Comparison of ENCODE assay signal across 8 mouse cellular contexts in the genomic region with DNA sequence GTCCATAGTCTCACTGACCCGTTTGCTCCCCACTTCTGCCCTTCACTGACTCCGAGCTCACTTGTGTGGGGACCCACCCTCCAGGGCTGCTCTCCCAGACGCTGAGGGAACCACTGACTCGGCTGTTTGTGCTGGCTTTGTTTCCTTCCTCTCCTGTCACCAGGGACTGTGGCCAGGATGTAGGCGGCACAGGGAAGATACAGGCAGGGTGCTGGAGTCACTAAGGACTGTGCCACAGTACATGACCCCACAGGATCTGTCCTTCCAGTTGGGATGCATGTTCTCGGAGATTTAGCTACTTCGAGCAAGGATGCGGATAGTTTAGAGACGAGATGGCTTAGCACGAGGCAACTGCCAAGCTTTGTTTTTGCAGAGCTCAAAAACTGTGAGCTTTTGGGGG. TPM values are rescaled to one million over a fixed set of nuclear protein-coding genes. Genes with fewer than 3 reads are reported as not detected.
A peak's percentile ranks its signal among the peaks of the same experiment; 100 is the strongest.
DNase-seq lines count a peak whose midpoint lies in the region; ATAC-seq and TF ChIP-seq lines count a peak whose summit lies in the region.

No protein-coding gene starts in this region.

- ATAC-seq in hematopoietic stem cell, adult 5-6 weeks (replicated peaks in 1 of 2; ENCODE audit: insufficient read depth in 1 of 2, low FRiP score in 2 of 2, low TSS enrichment in 1 of 2, low read depth in 1 of 2, poor library complexity in 2 of 2, severe bottlenecking in 2 of 2), result peak; percentile 70

- H3K27me3 ChIP-seq in heart, embryonic 10.5 days (ENCODE audit: insufficient read depth, poor library complexity, severe bottlenecking), result 0 out of 2 replicates have a peak, but pooled peaks cover 4% of the 10 kb centered on the region

- H3K4me1 ChIP-seq in heart, embryonic 10.5 days, result peaks cover 20% of the 10 kb centered on the region
- peaks cover 30% of the 10 kb centered on the region for H3K4me1 ChIP-seq in bone marrow macrophage, adult 2 months (ENCODE audit: control insufficient read depth, insufficient read depth, low read length)

- H3K27ac ChIP-seq in heart, embryonic 10.5 days, result no peak overlapping the region
- 0 out of 2 replicates have a peak overlapping the region, but pooled peaks have one; percentile 15 for H3K27ac ChIP-seq in bone marrow macrophage, adult 2 months (ENCODE audit: insufficient read depth, low read depth, low read length)
- H3K27ac ChIP-seq in macrophage, result peak overlapping the region; percentile 24

- no peak for TF ChIP-seq POLR2A in bone marrow macrophage, adult 2 months (IDR thresholded peaks at IDR 0.05; ENCODE audit: borderline replicate concordance, low read depth, low read length)

- H3K79me2 ChIP-seq in macrophage (ENCODE audit: inconsistent target), result no peaks in the 10 kb centered on the region

- H3K36me3 ChIP-seq in heart, embryonic 10.5 days, result no peaks in the 10 kb centered on the region
- H3K36me3 ChIP-seq in macrophage (ENCODE audit: inconsistent target), result no peaks in the 10 kb centered on the region

- H3K9me3 ChIP-seq in heart, embryonic 10.5 days, result no peaks in the 10 kb centered on the region

- peak; percentile 99 for DNase-seq in heart, adult 11 months
- no peak for DNase-seq in heart, embryonic 10.5 days (ENCODE audit: low spot score)
- no peak for DNase-seq in frontal cortex, postnatal 36 days (ENCODE audit: low spot score in 2 of 2)
- no peak for DNase-seq in testis, postnatal 10 days (ENCODE audit: low spot score)
- DNase-seq in spleen, postnatal 14 days (ENCODE audit: low spot score in 2 of 2), result no peak

- no peak overlapping the region for H3K4me3 ChIP-seq in heart, embryonic 10.5 days
- no peak overlapping the region for H3K4me3 ChIP-seq in bone marrow macrophage, adult 2 months (ENCODE audit: insufficient read depth, low read length)
- no peak overlapping the region for H3K4me3 ChIP-seq in macrophage (ENCODE audit: inconsistent target)

- no peak for TF ChIP-seq CTCF in bone marrow macrophage, adult 2 months (IDR thresholded peaks at IDR 0.05; ENCODE audit: low read depth, low read length)

- 37% methylated on average over 10 of the region's 10 CpGs for WGBS in heart, embryonic 10.5 days
- WGBS in macrophage (ENCODE audit: missing documents), result 8% methylated on average over 10 of the region's 10 CpGs

RNA-seq across cellular contexts. Expression of a gene that starts 25.5 kb away (rescaled TPM):
- 19.4 and 24.3 TPM in 2 replicates for polyA plus RNA-seq in heart, embryonic 10.5 days (2016; fragmentation: Nextera tagmentation; extraction: Ambion mirVana)
- 16.6 and 24.0 TPM in 2 replicates for polyA plus RNA-seq in bone marrow macrophage, adult 2 months (2012; ENCODE audit: insufficient read depth, insufficient read length, missing spikeins)
- total RNA-seq in hematopoietic stem cell, adult 5-6 weeks (2017), result 12.2 and 14.2 TPM in 2 replicates
- 100 to 1,000 TPM in 17 of 26 experiments, 10 to 100 TPM in 9; 72.7 to 148 (median 113) TPM for total RNA-seq in macrophage (2018; cell fraction: chromatin; rRNA removed)
- total RNA-seq in macrophage (2018; cell fraction: cytosol; rRNA removed), result 10 to 100 TPM; 31.2 to 67.2 (median 45.8) TPM
- total RNA-seq in macrophage (2018; cell fraction: nucleus; rRNA removed), result 100 to 1,000 TPM in 3 of 26 experiments, 10 to 100 TPM in 23; 37.8 to 137 (median 72.5) TPM
- 14.9 to 27.6 TPM (median 23.2 TPM) in 3 replicates for polyA plus RNA-seq in macrophage (2018)

RNA-seq across cellular contexts. Expression of a gene that starts 30.4 kb away (rescaled TPM):
- polyA plus RNA-seq in heart, embryonic 10.5 days (2016; fragmentation: Nextera tagmentation; extraction: Ambion mirVana), result 9.9 and 16.7 TPM in 2 replicates
- 305 and 317 TPM in 2 replicates for polyA plus RNA-seq in bone marrow macrophage, adult 2 months (2012; ENCODE audit: insufficient read depth, insufficient read length, missing spikeins)
- total RNA-seq in hematopoietic stem cell, adult 5-6 weeks (2017), result 77.7 and 84.4 TPM in 2 replicates
- total RNA-seq in macrophage (2018; cell fraction: chromatin; rRNA removed), result 100 to 1,000 TPM; 156 to 576 (median 276) TPM
- total RNA-seq in macrophage (2018; cell fraction: cytosol; rRNA removed), result 100 to 1,000 TPM; 366 to 589 (median 493) TPM
- total RNA-seq in macrophage (2018; cell fraction: nucleus; rRNA removed), result 100 to 1,000 TPM; 214 to 424 (median 305) TPM
- polyA plus RNA-seq in macrophage (2018), result 355 to 520 TPM (median 453 TPM) in 3 replicates

Comparison
In these comparisons a context has a peak if more than half of its experiments do, and no peak if none do; other contexts are left out.
1. RNA of a gene that starts 30.4 kb away (polyA plus RNA-seq): 355 to 520 TPM in macrophage and 305 to 317 TPM in bone marrow macrophage, adult 2 months; 9.9 to 16.7 TPM in heart, embryonic 10.5 days; every median in the first group is over 10 times any median in the second.